In the genomic region with DNA sequence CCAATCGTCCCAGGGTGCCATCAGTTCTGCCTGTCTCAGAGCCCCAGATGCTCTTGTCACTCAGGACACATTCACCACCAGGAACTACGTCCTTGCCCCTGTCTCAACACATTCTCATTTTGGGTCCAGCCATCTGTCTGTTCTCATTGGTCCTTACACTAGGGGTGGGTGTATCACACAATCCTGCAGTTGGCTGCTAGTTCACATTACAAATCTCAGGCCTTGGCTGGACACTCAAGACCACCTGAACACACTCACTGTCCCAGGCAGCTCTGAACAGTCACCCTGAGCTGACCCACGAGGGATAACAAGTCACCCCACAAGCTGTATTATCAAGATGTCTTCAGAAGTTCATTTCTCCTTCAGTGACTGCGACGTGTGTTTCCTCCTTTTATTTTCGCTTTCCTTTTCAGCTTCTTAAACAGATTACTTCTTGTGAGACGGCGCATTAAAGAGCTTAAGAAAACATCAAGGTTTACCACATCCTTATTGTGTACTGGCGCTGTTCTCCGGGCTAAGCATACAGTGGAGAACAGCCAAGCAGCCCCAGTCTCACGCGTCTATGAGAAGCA, we compare ENCODE assay signal across 10 mouse cellular contexts. TPM values are rescaled to one million over a fixed set of nuclear protein-coding genes. Genes with fewer than 3 reads are reported as not detected.
A peak's percentile ranks its signal among the peaks of the same experiment; 100 is the strongest.
DNase-seq lines count a peak whose midpoint lies in the region; ATAC-seq and TF ChIP-seq lines count a peak whose summit lies in the region.
"Had no signal": no experiment of that assay in that cellular context is flagged by ENCODE, and none has a peak within 500 bp of the region (broad histone marks: within the 10 kb centered on the region; RNA-seq: fewer than 3 reads in every experiment).

No protein-coding gene starts in this region.

- no peaks in the 10 kb centered on the region for H3K36me3 ChIP-seq in kidney, adult 2 months (ENCODE audit: control insufficient read depth, insufficient read depth, low read length)
- no peaks in the 10 kb centered on the region for H3K36me3 ChIP-seq in macrophage (ENCODE audit: inconsistent target)
- H3K36me3 ChIP-seq: limb, embryonic 15.5 days had no signal

- WGBS in kidney, adult 2 months: 51% methylated on average over 12 of the region's 12 CpGs
- WGBS in macrophage (ENCODE audit: missing documents): 12% methylated on average over 12 of the region's 12 CpGs

- H3K4me3 ChIP-seq in kidney, adult 2 months (ENCODE audit: insufficient read depth, low read depth, low read length): no peak overlapping the region
- peak overlapping the region; percentile 17 for H3K4me3 ChIP-seq in macrophage (ENCODE audit: inconsistent target)
- H3K4me3 ChIP-seq: limb, embryonic 15.5 days had no signal

- H3K4me1 ChIP-seq in kidney, adult 2 months (ENCODE audit: control insufficient read depth, insufficient read depth, low read length): no peaks in the 10 kb centered on the region

- peak; percentile 37 for DNase-seq in kidney, adult 2 months
- no peak for DNase-seq in kidney, adult 8-10 months
- peak; percentile 41 to 58 for DNase-seq in thymus, postnatal 10 days (ENCODE audit: low spot score in 2 of 2)
- no peak for DNase-seq in layer of hippocampus, postnatal 10 days (ENCODE audit: low spot score in 2 of 2)
- DNase-seq in left cerebral cortex, postnatal 10 days (ENCODE audit: extremely low spot score in 1 of 2, low spot score in 2 of 2): no peak
- DNase-seq in embryo, embryonic 9.5 days (ENCODE audit: extremely low spot score): no peak
- DNase-seq: cerebellum, adult 18-20 months had no signal

- H3K79me2 ChIP-seq in macrophage (ENCODE audit: inconsistent target): no peaks in the 10 kb centered on the region

- H3K27me3 ChIP-seq in kidney, adult 2 months (replicated peaks; ENCODE audit: control insufficient read depth, insufficient read depth, low read length): no peaks in the 10 kb centered on the region
- H3K27me3 ChIP-seq: limb, embryonic 15.5 days had no signal

- no peak overlapping the region for H3K27ac ChIP-seq in kidney, adult 2 months (ENCODE audit: insufficient read depth, low read depth, low read length)
- H3K27ac ChIP-seq in macrophage: no peak overlapping the region
- H3K27ac ChIP-seq: limb, embryonic 15.5 days had no signal

- no peak for TF ChIP-seq POLR2A in kidney, adult 2 months (IDR thresholded peaks at IDR 0.05; ENCODE audit: low read depth, low read length)

- intact Hi-C loops in left cerebral cortex, postnatal 10 days (cut with DNase I): no loop called here

- no peak for TF ChIP-seq CTCF in kidney, adult 2 months (conservative IDR thresholded peaks at IDR 0.05; ENCODE audit: insufficient read depth, insufficient read length, low read depth, low read length)

- peak; percentile 76 for ATAC-seq in common myeloid progenitor, adult 5-6 weeks (replicated peaks; ENCODE audit: low read depth, poor library complexity, severe bottlenecking)

RNA-seq across cellular contexts. Expression of gene Abhd12b, which starts 17.7 kb away (rescaled TPM):
- polyA plus RNA-seq in kidney, adult 2 months (2012; rRNA removed): not detected in 2 replicates
- total RNA-seq in common myeloid progenitor, adult 5-6 weeks (2017): not detected in 2 replicates
- not detected for total RNA-seq in macrophage (2018; cell fraction: chromatin; rRNA removed)
- total RNA-seq in macrophage (2018; cell fraction: cytosol; rRNA removed): not detected
- total RNA-seq in macrophage (2018; cell fraction: nucleus; rRNA removed): under 1 TPM in 1 of 26 experiments, not detected in 25; 0.50 TPM
- not detected in 3 replicates for polyA plus RNA-seq in macrophage (2018)
- total RNA-seq in layer of hippocampus, postnatal 10 days (2021): under 1 TPM; 0.34 to 0.40 TPM
- not detected for total RNA-seq in left cerebral cortex, postnatal 10 days (2021)

RNA-seq across cellular contexts. Expression of gene Nin, which starts 22.8 kb away (rescaled TPM):
- polyA plus RNA-seq in kidney, adult 2 months (2012; rRNA removed): 4.9 and 5.2 TPM in 2 replicates
- total RNA-seq in common myeloid progenitor, adult 5-6 weeks (2017): 91.7 and 99.8 TPM in 2 replicates
- total RNA-seq in macrophage (2018; cell fraction: chromatin; rRNA removed): 100 to 1,000 TPM in 10 of 26 experiments, 10 to 100 TPM in 16; 31.8 to 133 (median 88.5) TPM
- total RNA-seq in macrophage (2018; cell fraction: cytosol; rRNA removed): 10 to 100 TPM; 17.6 to 37.1 (median 28.2) TPM
- total RNA-seq in macrophage (2018; cell fraction: nucleus; rRNA removed): 10 to 100 TPM; 34.0 to 83.1 (median 56.1) TPM
- polyA plus RNA-seq in macrophage (2018): 14.2 to 22.1 TPM (median 14.3 TPM) in 3 replicates
- 10 to 100 TPM; 59.8 to 85.9 TPM for total RNA-seq in layer of hippocampus, postnatal 10 days (2021)
- total RNA-seq in left cerebral cortex, postnatal 10 days (2021): 10 to 100 TPM; 49.2 to 51.8 TPM

Comparison
In these comparisons a context has a peak if more than half of its experiments do, and no peak if none do; other contexts are left out.
1. DNase-seq: peak in kidney, adult 2 months (single experiment) and thymus, postnatal 10 days (2 of 2); none in kidney, adult 8-10 months (0 of 2), layer of hippocampus, postnatal 10 days (0 of 2), left cerebral cortex, postnatal 10 days (0 of 2) and embryo, embryonic 9.5 days (single experiment).